Mouse (Mus musculus): Measurements from ENCODE around the gene Ugt1a1. TPM values are rescaled to one million over a fixed set of nuclear protein-coding genes. Genes with fewer than 3 reads are reported as not detected.

Ugt1a1 gene
- polyA plus RNA-seq, 1 experiment from 2014 or later = 0.61 TPM

- no peak overlapping the region for H3K4me2 ChIP-seq (replicated peaks; ENCODE audit: low read depth, low read length)
- no peak overlapping the region for H3K4me3 ChIP-seq (ENCODE audit: low read length)
- 82% methylated on average over 5 of the region's 5 CpGs for WGBS
- H3K9ac ChIP-seq (ENCODE audit: low read depth, low read length) = no peak overlapping the region
- no peaks in the 10 kb centered on the region for H3K4me1 ChIP-seq (ENCODE audit: control insufficient read depth, insufficient read depth, low read length)
- no peak overlapping the region for H3K27ac ChIP-seq (ENCODE audit: low read depth, low read length)
- no peak for ATAC-seq (ENCODE audit: low FRiP score, low TSS enrichment)
- H3K36me3 ChIP-seq (ENCODE audit: control insufficient read depth, insufficient read depth, low read length) = no peaks in the 10 kb centered on the region
- no peaks in the 10 kb centered on the region for H3K27me3 ChIP-seq (ENCODE audit: control insufficient read depth, insufficient read depth, low read length)
- H3K9me3 ChIP-seq (ENCODE audit: control insufficient read depth, low read length) = peaks cover 81% of the 10 kb centered on the region
Measured at GRCm38 (mm10) chr1:88250023-88250422, 38.3 kb downstream of the Ugt1a1 start.

DNA sequence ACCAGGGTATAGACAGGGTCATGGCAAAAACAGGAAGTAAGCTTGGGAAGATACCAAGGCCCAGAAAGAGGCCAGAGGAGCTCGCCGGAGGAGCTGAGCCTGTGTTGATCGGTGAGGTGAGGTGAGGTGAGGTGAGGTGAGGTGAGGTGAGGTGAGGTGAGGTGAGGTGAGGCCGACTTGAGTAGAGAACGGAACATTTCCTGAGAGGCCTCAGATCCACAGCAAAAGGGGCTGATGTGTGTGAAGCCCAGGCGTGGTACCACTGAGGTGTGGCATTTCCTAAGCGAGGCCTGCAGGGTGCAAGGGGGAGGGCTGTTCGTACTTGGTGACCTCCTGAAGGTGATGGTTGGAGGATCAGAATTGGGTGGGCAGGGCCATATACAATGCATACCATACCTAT lies 41.3 kb downstream of the Ugt1a1 start:
- WGBS = 68% methylated on average over 8 of the region's 8 CpGs

GRCm38 (mm10) chr1:88253540-88253939 lies 41.8 kb downstream of the Ugt1a1 start:
- H3K27ac ChIP-seq (ENCODE audit: low read depth, low read length) = no peak overlapping the region
- no peaks in the 10 kb centered on the region for H3K36me3 ChIP-seq (ENCODE audit: control insufficient read depth, insufficient read depth, low read length)
- no peaks in the 10 kb centered on the region for H3K4me1 ChIP-seq (ENCODE audit: control insufficient read depth, insufficient read depth, low read length)
- no peak overlapping the region for H3K9ac ChIP-seq (ENCODE audit: low read depth, low read length)
- no peak overlapping the region for H3K4me2 ChIP-seq (replicated peaks; ENCODE audit: low read depth, low read length)
- 76% methylated on average over 6 of the region's 6 CpGs for whole genome bisulfite sequencing
- no peak for ATAC-seq (ENCODE audit: low FRiP score, low TSS enrichment)
- no peak overlapping the region for H3K4me3 ChIP-seq (ENCODE audit: low read length)
- H3K9me3 ChIP-seq (ENCODE audit: control insufficient read depth, low read length) = peaks cover 67% of the 10 kb centered on the region
- H3K27me3 ChIP-seq (ENCODE audit: control insufficient read depth, insufficient read depth, low read length) = no peaks in the 10 kb centered on the region

More for the DNA sequence above, 41.3 kb downstream of the Ugt1a1 start:
- H3K4me3 ChIP-seq (ENCODE audit: low read length) = no peak overlapping the region
- peaks cover 72% of the 10 kb centered on the region for H3K9me3 ChIP-seq (ENCODE audit: control insufficient read depth, low read length)
- no peaks in the 10 kb centered on the region for H3K4me1 ChIP-seq (ENCODE audit: control insufficient read depth, insufficient read depth, low read length)
- H3K27ac ChIP-seq (ENCODE audit: low read depth, low read length) = no peak overlapping the region
- no peak overlapping the region for H3K9ac ChIP-seq (ENCODE audit: low read depth, low read length)
- no peak for ATAC-seq (ENCODE audit: low FRiP score, low TSS enrichment)
- H3K4me2 ChIP-seq (replicated peaks; ENCODE audit: low read depth, low read length) = no peak overlapping the region
- H3K36me3 ChIP-seq (ENCODE audit: control insufficient read depth, insufficient read depth, low read length) = no peaks in the 10 kb centered on the region
- H3K27me3 ChIP-seq (ENCODE audit: control insufficient read depth, insufficient read depth, low read length) = no peaks in the 10 kb centered on the region

- Histone ChIP-seq H3K4me3 (ENCODE audit: low read length) (no peak overlapping the region), H3K9me3 (ENCODE audit: control insufficient read depth, low read length) (peaks cover 57% of the 10 kb centered on the region), H3K36me3 (ENCODE audit: control insufficient read depth, insufficient read depth, low read length) (no peaks in the 10 kb centered on the region), H3K27ac (ENCODE audit: low read depth, low read length) (no peak overlapping the region), H3K27me3 (ENCODE audit: control insufficient read depth, insufficient read depth, low read length) (no peaks in the 10 kb centered on the region), H3K4me1 (ENCODE audit: control insufficient read depth, insufficient read depth, low read length) (no peaks in the 10 kb centered on the region; the same call in 1 of the 2 replicates), H3K9ac (ENCODE audit: low read depth, low read length) (no peak overlapping the region), H3K4me2 (replicated peaks; ENCODE audit: low read depth, low read length) (no peak overlapping the region)
- no peak for ATAC-seq (ENCODE audit: low FRiP score, low TSS enrichment)
- WGBS = 87% methylated on average over 12 of the region's 12 CpGs
Measured at GRCm38 (mm10) chr1:88254793-88255465, 43.2 kb downstream of the Ugt1a1 start.

- Histone ChIP-seq H3K9ac (ENCODE audit: low read depth, low read length) (no peak overlapping the region), H3K4me1 (ENCODE audit: control insufficient read depth, insufficient read depth, low read length) (no peaks in the 10 kb centered on the region; the same call in 1 of the 2 replicates), H3K27ac (ENCODE audit: low read depth, low read length) (no peak overlapping the region), H3K4me2 (replicated peaks; ENCODE audit: low read depth, low read length) (no peak overlapping the region), H3K4me3 (ENCODE audit: low read length) (no peak overlapping the region), H3K27me3 (ENCODE audit: control insufficient read depth, insufficient read depth, low read length) (no peaks in the 10 kb centered on the region), H3K36me3 (ENCODE audit: control insufficient read depth, insufficient read depth, low read length) (peaks cover 4% of the 10 kb centered on the region; the same call in 1 of the 2 replicates), H3K9me3 (ENCODE audit: control insufficient read depth, low read length) (peaks cover 52% of the 10 kb centered on the region)
- no peak for ATAC-seq (ENCODE audit: low FRiP score, low TSS enrichment)
- WGBS = 60% methylated on average over 2 of the region's 2 CpGs
Measured at GRCm38 (mm10) chr1:88255466-88255857, 43.7 kb downstream of the Ugt1a1 start.

DNA sequence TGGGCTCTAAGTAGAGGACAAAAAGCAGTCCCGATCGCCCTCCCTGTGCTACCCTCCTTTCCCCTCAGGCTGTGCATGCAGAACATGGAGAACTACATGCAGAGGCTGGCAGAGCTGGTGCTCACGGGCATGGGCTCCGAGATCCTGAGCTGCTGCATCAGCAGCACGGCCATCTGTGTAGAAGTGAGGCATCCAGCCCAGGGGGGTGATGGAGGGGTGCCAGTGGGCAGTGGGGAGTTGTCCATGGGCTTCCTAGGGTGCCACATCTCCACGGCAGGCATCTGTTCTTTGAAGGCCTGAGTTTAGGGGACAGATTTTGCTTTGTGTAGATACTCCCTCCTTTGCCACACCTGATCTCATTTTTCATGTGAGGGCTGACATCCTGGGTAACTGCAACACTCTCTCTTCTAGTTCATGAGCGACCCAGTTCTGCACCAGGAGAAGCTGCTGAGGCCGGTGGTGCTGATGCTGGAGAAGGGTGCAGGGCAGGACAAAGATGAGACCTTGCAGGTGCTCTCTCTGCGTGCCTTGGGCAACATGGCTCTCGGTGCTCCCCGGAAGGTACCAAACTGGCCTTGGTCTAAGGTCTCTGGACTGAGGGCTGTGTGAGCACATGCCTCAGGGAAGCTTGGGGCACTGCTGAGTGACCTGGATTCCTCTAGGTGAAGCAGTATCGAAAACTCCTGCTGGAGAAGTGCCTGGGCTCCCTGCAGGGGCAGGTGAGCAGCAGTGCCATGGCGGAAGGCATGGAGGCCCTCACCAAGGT lies 44.4 kb downstream of the Ugt1a1 start:
- no peak overlapping the region for H3K9ac ChIP-seq (ENCODE audit: low read depth, low read length)
- no peak overlapping the region for H3K4me3 ChIP-seq (ENCODE audit: low read length)
- no peak for ATAC-seq (ENCODE audit: low FRiP score, low TSS enrichment)
- H3K4me1 ChIP-seq (ENCODE audit: control insufficient read depth, insufficient read depth, low read length) = no peaks in the 10 kb centered on the region; the same call in 1 of the 2 replicates
- no peak overlapping the region for H3K4me2 ChIP-seq (replicated peaks; ENCODE audit: low read depth, low read length)
- peaks cover 12% of the 10 kb centered on the region for H3K36me3 ChIP-seq (ENCODE audit: control insufficient read depth, insufficient read depth, low read length)
- no peaks in the 10 kb centered on the region for H3K27me3 ChIP-seq (ENCODE audit: control insufficient read depth, insufficient read depth, low read length)
- peaks cover 47% of the 10 kb centered on the region for H3K9me3 ChIP-seq (ENCODE audit: control insufficient read depth, low read length)
- WGBS = 81% methylated on average over 13 of the region's 13 CpGs
- no peak overlapping the region for H3K27ac ChIP-seq (ENCODE audit: low read depth, low read length)

GRCm38 (mm10) chr1:88256886-88257663 lies 45.3 kb downstream of the Ugt1a1 start:
- Histone ChIP-seq H3K27me3 (ENCODE audit: control insufficient read depth, insufficient read depth, low read length) (no peaks in the 10 kb centered on the region), H3K27ac (ENCODE audit: low read depth, low read length) (no peak overlapping the region), H3K9ac (ENCODE audit: low read depth, low read length) (no peak overlapping the region), H3K9me3 (ENCODE audit: control insufficient read depth, low read length) (peaks cover 45% of the 10 kb centered on the region), H3K4me1 (ENCODE audit: control insufficient read depth, insufficient read depth, low read length) (no peaks in the 10 kb centered on the region; the same call in 1 of the 2 replicates), H3K4me3 (ENCODE audit: low read length) (no peak overlapping the region), H3K36me3 (ENCODE audit: control insufficient read depth, insufficient read depth, low read length) (peaks cover 21% of the 10 kb centered on the region), H3K4me2 (replicated peaks; ENCODE audit: low read depth, low read length) (no peak overlapping the region)
- no peak for ATAC-seq (ENCODE audit: low FRiP score, low TSS enrichment)
- 79% methylated on average over 10 of the region's 10 CpGs for WGBS

DNA sequence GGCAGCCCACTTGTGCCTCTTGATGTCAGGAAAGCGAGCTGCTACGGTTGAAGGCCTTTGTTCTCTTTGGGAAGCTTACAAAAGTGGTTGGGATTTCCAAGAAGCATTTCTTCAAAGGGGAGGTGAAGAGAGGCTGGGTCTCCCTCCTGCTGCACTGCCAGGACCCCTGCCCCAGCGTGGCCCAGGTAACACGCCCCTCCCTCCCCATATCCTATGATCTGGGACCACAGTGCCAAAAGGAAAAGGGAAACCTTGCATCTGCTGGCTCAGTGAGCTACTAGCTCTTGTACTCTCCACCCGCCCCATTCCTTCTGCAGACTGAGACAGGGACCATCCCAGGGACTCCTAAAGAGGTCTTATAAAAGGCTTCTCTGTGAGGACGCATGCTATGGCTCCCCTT lies 45.9 kb downstream of the Ugt1a1 start:
- Histone ChIP-seq H3K4me1 (ENCODE audit: control insufficient read depth, insufficient read depth, low read length) (no peaks in the 10 kb centered on the region; the same call in 1 of the 2 replicates), H3K4me3 (ENCODE audit: low read length) (no peak overlapping the region), H3K27ac (ENCODE audit: low read depth, low read length) (no peak overlapping the region), H3K4me2 (replicated peaks; ENCODE audit: low read depth, low read length) (no peak overlapping the region), H3K9ac (ENCODE audit: low read depth, low read length) (no peak overlapping the region), H3K36me3 (ENCODE audit: control insufficient read depth, insufficient read depth, low read length) (peaks cover 27% of the 10 kb centered on the region), H3K27me3 (ENCODE audit: control insufficient read depth, insufficient read depth, low read length) (no peaks in the 10 kb centered on the region), H3K9me3 (ENCODE audit: control insufficient read depth, low read length) (peaks cover 39% of the 10 kb centered on the region)
- 83% methylated on average over 6 of the region's 6 CpGs for WGBS
- ATAC-seq (ENCODE audit: low FRiP score, low TSS enrichment) = no peak

Measured in kidney, embryonic 14.5 days (tissue).